Mouse (Mus musculus) heart, postnatal 0 days (tissue): ENCODE data around the gene Ppie. TPM values are rescaled to one million over a fixed set of nuclear protein-coding genes. Genes with fewer than 3 reads are reported as not detected.
"Not testable (repeated sequence)": the region's sequence is repeated elsewhere in the genome, so short reads cannot be mapped to it uniquely, and the experiment has no call there.

Source experiments
- ATAC-seq: fragments of 200-750 bp; cut with Nextera tagmentation; 2 replicates; pipeline ENCODE4 v1.8.0; 2017; ENCODE audit warnings: low read depth, moderate number of reproducible peaks, moderate library complexity; ENCODE audit not compliant: insufficient read depth
- DNase-seq: peaks from one replicate; pipeline ENCODE4 v3.0.0-alpha.2; 2016; ENCODE audit warnings: low spot score
- H3K27ac ChIP-seq: fragments of 300-500 bp; sonication (generic); 2 replicates; pipeline ENCODE4 v1.5.1; 2014; ENCODE audit warnings: low read depth, mild to moderate bottlenecking
- H3K27me3 ChIP-seq: fragments of 300-500 bp; sonication (generic); 2 replicates; pipeline ENCODE4 v1.6.1; 2014; ENCODE audit warnings: low read length, mixed read lengths; ENCODE audit not compliant: control insufficient read depth, insufficient read depth
- H3K36me3 ChIP-seq: fragments of 300-500 bp; sonication (generic); replicated peaks from 2 replicates; pipeline ENCODE4 v1.6.1; 2014; ENCODE audit warnings: low read length, mixed read lengths; ENCODE audit not compliant: control insufficient read depth, insufficient read depth
- H3K4me1 ChIP-seq: fragments of 300-500 bp; sonication (generic); 2 replicates; pipeline ENCODE4 v1.6.1; 2014; ENCODE audit warnings: antibody characterized with exemption; ENCODE audit not compliant: control insufficient read depth, insufficient read depth
- H3K4me2 ChIP-seq: fragments of 300-500 bp; sonication (generic); 2 replicates; pipeline ENCODE4 v1.6.1; 2014; ENCODE audit warnings: low read depth, mild to moderate bottlenecking, low read length, moderate library complexity
- H3K4me3 ChIP-seq: fragments of 300-500 bp; sonication (generic); 2 replicates; pipeline ENCODE4 v1.5.1; 2014; ENCODE audit warnings: low read depth, low read length
- H3K9ac ChIP-seq: fragments of 300-500 bp; sonication (generic); replicated peaks from 2 replicates; pipeline ENCODE4 v1.6.1; 2014; ENCODE audit warnings: low read depth, low read length, mixed read lengths
- H3K9me3 ChIP-seq: fragments of 300-500 bp; sonication (generic); replicated peaks from 2 replicates; pipeline ENCODE4 v1.6.1; 2016; ENCODE audit warnings: low read length; ENCODE audit not compliant: control insufficient read depth
- CTCF ChIP-seq: IDR thresholded peaks from 2 replicates; pipeline ENCODE4 v1.5.1; 2016; ENCODE audit warnings: antibody characterized with exemption, control low read depth, low read depth
- EP300 ChIP-seq: IDR thresholded peaks from 2 replicates; pipeline ENCODE4 v1.6.1; 2016; ENCODE audit warnings: antibody characterized with exemption, low read depth
- WGBS: fragments of 180-500 bp; shearing (Covaris S2); extraction: QIAGEN DNeasy Blood & Tissue Kit; methylation state at CpG from one replicate; pipeline ENCODE4 v1.1.7; 2014; 5-methylcytosine and 5-hydroxymethylcytosine counted together
- polyA plus RNA-seq: library from polyadenylated mRNA; unstranded; fragments of >200 nt; fragmentation: Nextera tagmentation; extraction: Ambion mirVana; gene quantifications from 2 replicates; pipeline ENCODE4 v1.2.1, GENCODE M21; 2015
- total RNA-seq: library from RNA; depleted of rRNA; stranded (reverse); fragments of >200 nt; gene quantifications from 2 replicates; pipeline ENCODE4 v1.2.3, GENCODE M21; 2014; ENCODE audit warnings: low replicate concordance

Gene Ppie
- total and polyA plus RNA-seq, 2 experiments from 2014 or later = 21.9 to 36.9 TPM

- Histone ChIP-seq H3K9ac (no peak overlapping the region), H3K9me3 (0 out of 2 replicates have a peak, but pooled peaks cover 3% of the 10 kb centered on the region), H3K4me1 (no peaks in the 10 kb centered on the region), H3K4me2 (no peak overlapping the region), H3K27me3 (peaks cover 19% of the 10 kb centered on the region), H3K4me3 (no peak overlapping the region), H3K36me3 (no peaks in the 10 kb centered on the region), H3K27ac (no peak overlapping the region)
- no peak for DNase-seq
- 80% methylated on average over 4 of the region's 4 CpGs for WGBS
- TF ChIP-seq EP300 (no peak), CTCF (no peak)
- no peak for ATAC-seq
These were observed 29.0 kb downstream of the Ppie start for GRCm38 (mm10) chr4:123110751-123111150.

GRCm38 (mm10) chr4:123108056-123108455, 31.7 kb downstream of the Ppie start:
- 0 out of 2 replicates have a peak, but pooled peaks cover 5% of the 10 kb centered on the region for H3K4me1 ChIP-seq
- no peak overlapping the region for H3K4me3 ChIP-seq
- no peak for TF ChIP-seq EP300
- no peak for TF ChIP-seq CTCF
- H3K27me3 ChIP-seq = peaks cover 44% of the 10 kb centered on the region
- ATAC-seq (no peak), DNase-seq (no peak)
- H3K4me2 ChIP-seq = no peak overlapping the region
- H3K36me3 ChIP-seq = no peaks in the 10 kb centered on the region
- H3K9me3 ChIP-seq = 0 out of 2 replicates have a peak, but pooled peaks cover 3% of the 10 kb centered on the region
- 86% methylated on average over 5 of the region's 5 CpGs for WGBS
- H3K27ac ChIP-seq = no peak overlapping the region
- H3K9ac ChIP-seq = no peak overlapping the region

GRCm38 (mm10) chr4:123106864-123107263, 32.9 kb downstream of the Ppie start:
- H3K27ac ChIP-seq = no peak overlapping the region
- TF ChIP-seq CTCF (no peak), EP300 (no peak)
- H3K4me3 ChIP-seq = no peak overlapping the region
- ATAC-seq (no peak), DNase-seq (no peak)
- WGBS = 95% methylated on average over 2 of the region's 2 CpGs
- H3K4me1 ChIP-seq = 0 out of 2 replicates have a peak, but pooled peaks cover 5% of the 10 kb centered on the region
- H3K9ac ChIP-seq = no peak overlapping the region
- H3K36me3 ChIP-seq = no peaks in the 10 kb centered on the region
- no peak overlapping the region for H3K4me2 ChIP-seq
- H3K9me3 ChIP-seq = 0 out of 2 replicates have a peak, but pooled peaks cover 3% of the 10 kb centered on the region
- H3K27me3 ChIP-seq = peaks cover 46% of the 10 kb centered on the region

GRCm38 (mm10) chr4:123105929-123106328, 33.8 kb downstream of the Ppie start:
- H3K36me3 ChIP-seq, H3K27ac ChIP-seq, DNase-seq, H3K4me3 ChIP-seq, H3K4me2 ChIP-seq, ATAC-seq, H3K9ac ChIP-seq, H3K4me1 ChIP-seq, H3K9me3 ChIP-seq: not testable (repeated sequence)
- WGBS = 75% methylated on average over 7 of the region's 7 CpGs
- peaks cover 43% of the 10 kb centered on the region for H3K27me3 ChIP-seq

- H3K4me3 ChIP-seq = peak overlapping the region; percentile 30
These were observed 34.3 kb downstream of the Ppie start for GRCm38 (mm10) chr4:123105451-123105790.

More at GRCm38 (mm10) chr4:123105451-123105790, 34.3 kb downstream of the Ppie start:
- WGBS = 23% methylated on average over 24 of the region's 24 CpGs
- Histone ChIP-seq H3K9me3 (0 out of 2 replicates have a peak, but pooled peaks cover 3% of the 10 kb centered on the region), H3K27ac (no peak overlapping the region), H3K4me2 (peak overlapping the region; percentile 47; the same call in 1 of the 2 replicates), H3K36me3 (no peaks in the 10 kb centered on the region), H3K27me3 (peaks cover 41% of the 10 kb centered on the region), H3K9ac (no peak overlapping the region), H3K4me1 (0 out of 2 replicates have a peak, but pooled peaks cover 5% of the 10 kb centered on the region)
- DNase-seq (no peak), ATAC-seq (peak; percentile 15; the same call in 1 of the 2 replicates)
- TF ChIP-seq CTCF (no peak), EP300 (no peak)
